Mouse (Mus musculus) G1E (cell line): ENCODE results near the gene Atad3a.

Source experiments
- CTCF ChIP-seq: IDR thresholded peaks from 2 replicates; pipeline ENCODE4 v1.5.1; 2012; ENCODE audit warnings: low read depth, low read length, inconsistent platforms, mixed read lengths
- GATA1 ChIP-seq: IDR thresholded peaks from 2 replicates; pipeline ENCODE4 v1.6.1; 2012; ENCODE audit warnings: borderline replicate concordance, low read length, inconsistent platforms, mixed read lengths
- GATA2 ChIP-seq: IDR thresholded peaks from 2 replicates; pipeline ENCODE4 v1.6.1; 2012; ENCODE audit warnings: low read depth, low read length, inconsistent platforms, borderline replicate concordance
- POLR2AphosphoS5 ChIP-seq: IDR thresholded peaks from 2 replicates; pipeline ENCODE4 v1.6.1; 2012; ENCODE audit warnings: low read depth, low read length, inconsistent platforms; ENCODE audit not compliant: insufficient replicate concordance
- TAL1 ChIP-seq: conservative IDR thresholded peaks from 2 replicates; pipeline ENCODE4 v1.6.1; 2012; ENCODE audit warnings: low read depth, low read length, inconsistent platforms, mixed read lengths

GRCm38 (mm10) chr4:155721668-155722083 lies 39.2 kb downstream of the Atad3a start:
- TF ChIP-seq CTCF (peak; percentile 50), TAL1 (no peak), GATA1 (no peak), POLR2AphosphoS5 (no peak), GATA2 (no peak)
